Mouse (Mus musculus): ENCODE data around the gene Umod.

Gene Umod

DNA sequence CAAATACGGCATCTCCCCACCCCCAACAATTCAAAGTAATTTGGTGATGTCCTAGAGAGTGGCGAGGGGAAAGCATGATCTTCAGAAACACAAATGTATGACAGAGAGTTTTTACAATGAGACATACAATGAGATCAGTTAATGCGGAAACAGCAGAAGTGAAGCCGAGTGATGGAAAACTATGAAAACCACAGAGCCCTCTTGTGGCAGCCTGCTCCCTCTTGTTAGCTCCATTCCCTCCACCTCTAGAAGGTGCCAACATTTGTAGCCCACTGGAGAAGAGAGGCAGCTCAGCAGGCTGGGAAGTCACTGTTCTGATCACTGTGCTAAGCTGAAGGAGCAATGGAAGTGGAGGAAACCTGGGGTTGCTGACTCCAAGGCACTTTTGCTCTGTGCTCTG, 35.2 kb downstream of the Umod start:
- intact Hi-C loops (cut with DNase I) = no loop called here

DNA sequence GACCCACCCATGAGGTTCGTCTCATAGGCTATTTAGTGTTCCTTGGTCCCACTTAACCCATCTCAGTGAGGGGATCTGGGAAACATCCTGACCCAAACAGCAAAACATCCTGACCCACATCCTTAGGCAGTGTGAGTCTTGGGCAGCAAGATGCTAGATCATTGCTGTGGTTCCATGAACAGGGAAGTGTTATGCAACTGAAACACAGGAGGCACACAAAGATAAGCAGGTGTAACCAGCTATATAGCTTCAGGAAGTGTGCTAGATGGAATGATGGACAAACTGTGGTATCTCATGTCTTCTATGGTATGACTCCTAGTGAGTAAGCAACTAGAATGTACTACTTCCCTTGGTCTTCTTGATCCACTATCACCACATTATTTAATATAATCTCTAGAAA, 37.1 kb downstream of the Umod start:
- intact Hi-C loops (cut with DNase I) = no loop called here

DNA sequence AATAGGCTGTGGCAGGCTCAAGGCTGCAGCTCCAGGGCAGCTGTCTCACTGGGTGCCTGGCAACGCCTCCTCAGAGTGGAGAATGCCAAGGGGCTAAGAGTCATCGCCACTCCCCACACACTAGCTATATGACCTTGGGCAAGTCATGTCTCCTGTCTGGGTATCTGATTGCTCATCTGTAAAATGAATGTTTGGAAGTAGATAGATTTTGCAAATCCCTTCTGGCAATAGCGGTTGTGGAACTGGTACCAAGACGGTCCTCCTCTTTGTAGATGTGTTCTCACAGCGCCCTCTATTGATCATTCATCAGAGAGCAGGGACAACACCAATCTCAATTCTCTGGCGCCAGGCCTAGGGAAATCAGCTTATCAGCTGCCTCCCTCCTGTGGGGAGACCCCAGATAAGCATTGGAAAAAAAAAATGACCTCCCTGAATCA, 51.9 kb downstream of the Umod start:
- intact Hi-C loops (cut with DNase I) = loop anchor here (5.0 kb wide), 2 partner anchors 240 to 415 kb away; no protein-coding TSS in a partner anchor

DNA sequence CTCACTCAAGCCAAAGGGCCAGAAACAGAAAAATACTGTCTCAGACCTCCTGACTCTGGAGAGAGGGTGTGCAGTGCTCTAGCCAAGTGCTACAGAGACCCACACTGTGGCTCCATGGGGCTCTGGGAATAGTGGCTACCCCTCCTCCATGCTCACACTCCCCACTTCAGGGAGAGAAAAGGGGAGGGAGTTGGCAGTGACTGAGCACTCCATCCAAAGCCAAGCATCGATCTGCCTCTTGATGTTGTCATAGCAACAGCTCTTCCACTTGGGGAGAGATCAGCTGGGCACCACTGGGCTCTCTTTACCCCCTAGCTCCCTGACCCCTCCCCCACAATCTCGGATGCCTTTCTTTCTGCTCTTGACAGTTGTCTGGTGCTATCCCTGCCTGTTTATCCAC, 58.4 kb downstream of the Umod start:
- intact Hi-C loops (cut with DNase I) = no loop called here

DNA sequence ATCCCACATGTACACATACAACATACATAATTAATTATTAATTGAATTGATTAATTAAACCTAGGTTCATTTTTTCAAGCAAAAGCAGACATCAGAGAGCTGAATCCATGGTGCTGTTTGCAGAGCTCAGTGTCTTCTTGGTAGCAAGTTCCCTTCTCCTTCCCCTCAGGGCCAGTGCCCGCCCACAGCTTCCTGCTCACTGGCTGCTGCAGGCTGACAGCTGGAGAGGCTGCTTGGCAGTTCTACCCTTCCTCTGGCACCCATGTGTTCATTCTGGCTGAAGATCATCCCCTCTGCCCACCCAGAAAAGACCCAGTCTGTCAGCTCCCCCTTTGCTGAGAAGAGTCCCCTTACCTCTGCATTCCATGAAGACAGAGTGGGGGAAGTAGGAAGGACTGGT, 60.6 kb downstream of the Umod start:
- intact Hi-C loops (cut with DNase I) = no loop called here

All from adrenal gland (tissue).